Mouse (Mus musculus) heart, embryonic 14.5 days (tissue): ENCODE results near the gene Eif5. TPM values are rescaled to one million over a fixed set of nuclear protein-coding genes. Genes with fewer than 3 reads are reported as not detected.

ENCODE experiments used
- ATAC-seq: fragments of 200-750 bp; cut with Nextera tagmentation; 2 replicates; pipeline ENCODE4 v1.8.0; 2017; ENCODE audit warnings: low read depth, moderate TSS enrichment; ENCODE audit not compliant: insufficient number of reproducible peaks, insufficient read depth, low FRiP score
- H3K27ac ChIP-seq, 2 experiments: fragments of 200-500 bp in 1 of 2; fragments of 300-500 bp in 1 of 2; sonication (generic) in 1 of 2; replicated peaks in 1 of 2; 2 replicates each; pipeline ENCODE4 v1.5.1; 2012 to 2014; ENCODE audit warnings: low read depth in 2 of 2, low read length in 2 of 2, control low read depth in 1 of 2, mild to moderate bottlenecking in 1 of 2, mixed read lengths in 1 of 2; ENCODE audit not compliant: control insufficient read depth in 1 of 2, insufficient read depth in 1 of 2
- H3K27me3 ChIP-seq: fragments of 300-500 bp; sonication (generic); 2 replicates; pipeline ENCODE4 v1.6.1; 2014; ENCODE audit warnings: mild to moderate bottlenecking, low read length, control low read depth; ENCODE audit not compliant: control insufficient read depth, insufficient read depth
- H3K36me3 ChIP-seq: fragments of 300-500 bp; sonication (generic); 2 replicates; pipeline ENCODE4 v1.6.1; 2014; ENCODE audit warnings: mild to moderate bottlenecking, control low read depth, low read length, mixed read lengths; ENCODE audit not compliant: control insufficient read depth, insufficient read depth
- H3K4me1 ChIP-seq, 2 experiments: fragments of 200-500 bp in 1 of 2; fragments of 300-500 bp in 1 of 2; sonication (generic) in 1 of 2; 2 replicates each; pipeline ENCODE4 v1.6.1; 2012 to 2014; ENCODE audit warnings: low read length in 2 of 2, control low read depth in 1 of 2, mixed read lengths in 1 of 2; ENCODE audit not compliant: control insufficient read depth in 2 of 2, insufficient read depth in 2 of 2
- H3K4me2 ChIP-seq: fragments of 300-500 bp; sonication (generic); 2 replicates; pipeline ENCODE4 v1.6.1; 2014; ENCODE audit warnings: mild to moderate bottlenecking, low read length
- H3K4me3 ChIP-seq, 2 experiments: fragments of 200-500 bp in 1 of 2; fragments of 300-500 bp in 1 of 2; sonication (generic) in 1 of 2; 2 replicates each; pipeline ENCODE4 v1.5.1; 2012 to 2014; ENCODE audit warnings: low read length in 2 of 2, mild to moderate bottlenecking in 2 of 2, control low read depth in 1 of 2, low read depth in 1 of 2, moderate library complexity in 1 of 2; ENCODE audit not compliant: control insufficient read depth in 1 of 2, insufficient read depth in 1 of 2
- H3K9ac ChIP-seq: fragments of 300-500 bp; sonication (generic); 2 replicates; pipeline ENCODE4 v1.6.1; 2014; ENCODE audit warnings: mild to moderate bottlenecking, low read length
- H3K9me3 ChIP-seq: fragments of 300-500 bp; sonication (generic); 2 replicates; pipeline ENCODE4 v1.6.1; 2016; ENCODE audit warnings: low read length, control low read depth; ENCODE audit not compliant: control insufficient read depth
- WGBS: fragments of 180-500 bp; shearing (Covaris S2); extraction: QIAGEN DNeasy Blood & Tissue Kit; methylation state at CpG from one replicate; pipeline ENCODE4 v1.1.7; 2014; 5-methylcytosine and 5-hydroxymethylcytosine counted together
- polyA plus RNA-seq: library from polyadenylated mRNA; unstranded; fragments of >200 nt; fragmentation: Nextera tagmentation; extraction: Ambion mirVana; gene quantifications from 2 replicates; pipeline ENCODE4 v1.2.1, GENCODE M21; 2014

Gene Eif5
- polyA plus RNA-seq, 1 experiment from 2014 or later: 364 TPM

DNA sequence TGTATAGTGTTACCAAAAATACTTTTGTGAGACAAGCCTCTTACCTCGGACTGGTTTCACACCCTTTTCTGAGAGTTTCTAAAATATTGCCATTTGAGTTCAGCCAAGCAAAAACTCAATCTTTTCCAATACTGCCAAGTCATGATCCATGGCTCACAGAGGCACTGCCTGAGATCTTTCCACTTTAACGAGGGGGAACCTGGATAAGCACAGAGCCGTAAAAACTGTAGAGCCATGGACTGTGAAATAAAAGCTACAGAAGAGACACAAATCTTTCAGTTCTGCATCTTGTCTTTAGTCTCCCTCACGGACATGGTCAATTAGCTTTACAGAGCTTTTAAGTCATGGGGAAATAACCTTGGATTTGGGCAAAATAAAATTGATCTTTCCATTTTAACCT is 1.1 kb upstream of the Eif5 start:
- Histone ChIP-seq H3K9me3 (no peaks in the 10 kb centered on the region), H3K9ac (peak overlapping the region; percentile 99), H3K4me2 (peak overlapping the region; percentile 83), H3K36me3 (peaks cover 28% of the 10 kb centered on the region), H3K27ac (no peak overlapping the region), H3K4me1 (peaks cover 5 to 38% of the 10 kb centered on the region in 2 experiments; a peak in 3 of 4 replicates), H3K27me3 (no peaks in the 10 kb centered on the region), H3K4me3 (peak overlapping the region in 1 of 2 experiments; percentile 90; a peak in 3 of 4 replicates)
- 40% methylated on average over 4 of the region's 4 CpGs for WGBS
- no peak for ATAC-seq

DNA sequence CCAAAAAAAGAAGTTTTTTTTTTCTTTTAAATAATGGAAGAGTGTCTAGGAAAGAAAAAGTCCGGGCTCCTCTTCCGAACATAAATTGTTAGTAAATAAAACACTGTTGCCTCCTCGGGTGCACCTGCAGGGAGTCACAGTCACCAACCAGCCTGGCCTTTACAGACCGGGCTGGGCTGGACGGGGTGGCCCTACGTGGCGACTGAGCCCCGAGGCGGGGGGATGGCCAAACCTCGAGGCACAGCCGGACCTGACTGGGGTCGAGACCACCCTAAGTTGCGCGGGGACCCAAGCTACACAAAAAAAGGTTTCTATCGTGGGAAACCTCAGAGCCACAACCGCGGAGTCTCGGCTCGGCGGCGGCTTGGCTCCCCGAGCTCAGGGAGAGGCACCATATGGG is 475 bp upstream of the Eif5 start:
- peak overlapping the region; percentile 83 for H3K4me2 ChIP-seq
- ATAC-seq: no peak

DNA sequence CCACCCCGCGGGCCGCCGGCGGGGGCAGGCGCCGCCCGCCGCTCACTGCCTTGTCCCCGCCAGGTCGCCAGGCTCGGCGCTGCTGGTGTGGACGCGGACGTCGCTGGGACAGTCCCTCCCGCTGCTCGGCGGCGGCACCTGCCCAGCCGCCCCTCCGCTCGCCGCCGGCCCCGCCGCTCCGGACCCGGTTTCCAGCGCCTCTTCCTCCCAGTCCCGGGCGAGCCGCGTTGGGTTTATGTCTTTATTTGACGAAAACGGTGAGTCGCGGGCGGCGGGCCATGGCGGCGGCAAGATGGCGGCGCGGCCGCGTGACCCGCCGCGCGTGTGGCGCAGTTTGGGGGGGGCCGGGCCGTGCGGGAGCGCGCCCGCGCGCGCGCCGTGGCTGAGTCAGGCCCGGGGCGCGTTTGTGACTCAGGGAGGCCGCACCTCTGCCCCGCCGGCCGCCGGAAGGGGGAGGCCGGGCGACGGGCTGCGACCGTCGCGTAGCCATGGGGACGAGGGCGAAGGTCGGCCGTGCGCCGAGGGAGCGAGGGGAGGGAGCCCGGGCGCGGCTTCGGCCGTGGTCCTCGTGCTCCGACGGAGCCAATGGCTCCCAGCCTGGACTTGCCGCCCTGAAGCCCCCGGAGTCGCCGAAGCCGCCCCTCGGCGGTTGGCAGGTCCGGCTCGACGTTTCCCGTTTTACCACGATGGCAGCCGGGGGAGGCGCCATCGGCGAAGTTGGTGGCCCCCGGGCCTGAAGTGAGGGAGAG is 650 bp downstream of the Eif5 start:
- Histone ChIP-seq H3K9ac (peak overlapping the region; percentile 99), H3K27me3 (no peaks in the 10 kb centered on the region), H3K9me3 (no peaks in the 10 kb centered on the region), H3K4me2 (peak overlapping the region; percentile 74), H3K36me3 (peaks cover 45% of the 10 kb centered on the region), H3K4me1 (peaks cover 5 to 38% of the 10 kb centered on the region in 2 experiments; a peak in 3 of 4 replicates), H3K4me3 (peak overlapping the region; percentile 90 to 97), H3K27ac (peak overlapping the region; percentile 96 to 99)
- WGBS: under 1% methylated on average over 97 of the region's 111 CpGs
- ATAC-seq: peak; percentile 78

More for the DNA sequence above, 475 bp upstream of the Eif5 start:
- peak overlapping the region; percentile 99 for H3K9ac ChIP-seq
- peak overlapping the region; percentile 75 to 90 for H3K4me3 ChIP-seq
- H3K36me3 ChIP-seq: peaks cover 33% of the 10 kb centered on the region
- under 1% methylated on average over 22 of the region's 22 CpGs for WGBS
- no peaks in the 10 kb centered on the region for H3K27me3 ChIP-seq
- H3K4me1 ChIP-seq: peaks cover 5 to 38% of the 10 kb centered on the region in 2 experiments; a peak in 3 of 4 replicates
- no peaks in the 10 kb centered on the region for H3K9me3 ChIP-seq
- H3K27ac ChIP-seq: peak overlapping the region; percentile 79 to 91

DNA sequence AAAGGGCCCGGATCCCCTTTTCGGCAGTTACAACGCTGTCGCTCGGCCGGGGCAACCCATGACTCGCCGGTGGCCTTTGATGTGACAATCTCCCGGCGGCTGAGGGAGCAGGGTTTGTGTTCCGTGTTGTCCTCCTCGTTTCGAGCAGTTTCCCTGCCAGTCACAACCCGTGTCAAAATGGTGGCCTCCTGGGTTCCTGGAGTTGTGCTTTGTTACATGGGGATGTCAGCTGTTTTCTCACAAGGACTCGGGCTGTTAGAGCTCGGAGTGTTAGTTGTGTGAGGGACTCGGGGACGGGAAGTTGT is 1.2 kb downstream of the Eif5 start:
- peak overlapping the region; percentile 96 to 99 for H3K27ac ChIP-seq
- peak overlapping the region; percentile 74 for H3K4me2 ChIP-seq
- peak overlapping the region; percentile 99 for H3K9ac ChIP-seq
- no peak for ATAC-seq
- peaks cover 5 to 38% of the 10 kb centered on the region in 2 experiments; a peak in 3 of 4 replicates for H3K4me1 ChIP-seq
- no peaks in the 10 kb centered on the region for H3K27me3 ChIP-seq
- peak overlapping the region; percentile 90 to 97 for H3K4me3 ChIP-seq
- H3K9me3 ChIP-seq: no peaks in the 10 kb centered on the region
- peaks cover 50% of the 10 kb centered on the region for H3K36me3 ChIP-seq
- WGBS: 0% methylated on average over 18 of the region's 18 CpGs

DNA sequence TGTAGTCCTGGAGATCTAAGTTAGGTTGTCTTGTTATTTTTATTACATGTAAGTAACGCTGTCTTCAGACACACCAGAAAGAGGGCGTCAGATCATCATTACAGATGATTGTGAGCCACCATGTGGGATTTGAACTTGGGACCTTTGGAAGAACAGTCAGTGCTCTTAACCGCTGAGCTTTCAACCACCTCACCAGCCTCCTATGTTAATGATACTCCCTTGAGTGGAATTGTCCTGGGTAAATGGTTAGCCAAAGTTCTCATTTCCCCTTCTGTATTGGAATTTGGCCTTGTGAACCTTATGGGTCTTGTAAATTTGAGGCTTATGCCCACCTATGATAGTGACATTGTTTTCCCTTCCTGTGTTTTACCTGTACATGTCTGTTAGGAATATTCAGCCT is 9.3 kb downstream of the Eif5 start:
- H3K9ac ChIP-seq: no peak overlapping the region
- ATAC-seq: no peak
- no peak overlapping the region for H3K4me2 ChIP-seq
- peaks cover 57% of the 10 kb centered on the region for H3K36me3 ChIP-seq
- no peaks in the 10 kb centered on the region for H3K9me3 ChIP-seq
- H3K4me1 ChIP-seq: no peaks in the 10 kb centered on the region
- H3K27me3 ChIP-seq: no peaks in the 10 kb centered on the region
- H3K27ac ChIP-seq: no peak overlapping the region
- WGBS: 97% methylated on average over 3 of the region's 3 CpGs
- no peak overlapping the region for H3K4me3 ChIP-seq

DNA sequence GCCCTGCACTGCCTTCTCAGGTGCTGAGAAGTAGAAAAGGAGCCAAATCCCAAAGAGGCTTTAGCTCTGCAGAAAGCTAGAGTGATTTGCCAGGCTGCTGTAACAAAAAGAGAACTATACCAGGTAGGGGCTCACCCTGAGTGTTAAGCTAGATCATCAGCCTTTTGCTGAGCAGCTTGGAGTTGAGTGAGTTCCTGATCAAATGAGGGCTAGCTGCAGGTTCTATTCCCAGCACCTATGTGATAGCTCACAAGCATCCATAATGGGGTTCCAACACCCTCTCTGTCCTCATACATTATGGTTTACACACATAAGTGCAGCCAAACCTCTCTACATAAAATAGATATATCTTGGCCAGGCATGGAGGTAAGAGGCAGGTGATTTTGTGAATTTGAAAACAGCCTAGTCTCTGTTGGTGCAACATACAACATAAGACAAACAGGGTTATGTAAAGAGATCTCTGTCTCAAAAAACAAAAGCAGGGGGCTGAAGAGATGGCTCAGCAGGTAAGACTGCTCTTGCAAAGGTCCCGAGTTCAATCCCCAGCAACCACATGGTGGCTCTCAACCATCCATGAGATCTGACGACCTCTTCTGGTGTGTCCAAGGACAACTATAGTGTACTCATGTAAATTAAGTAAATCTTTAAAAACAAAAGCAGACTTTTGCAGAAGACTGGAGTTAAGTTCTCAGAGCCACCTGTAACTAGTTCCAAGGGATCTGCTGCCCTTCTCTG is 10.9 kb downstream of the Eif5 start:
- WGBS: 64% methylated on average over 2 of the region's 2 CpGs
- Histone ChIP-seq H3K9ac (no peak overlapping the region), H3K4me3 (no peak overlapping the region), H3K27ac (no peak overlapping the region), H3K9me3 (no peaks in the 10 kb centered on the region), H3K4me2 (no peak overlapping the region), H3K36me3 (peaks cover 41% of the 10 kb centered on the region), H3K27me3 (no peaks in the 10 kb centered on the region), H3K4me1 (no peaks in the 10 kb centered on the region)
- ATAC-seq: no peak

DNA sequence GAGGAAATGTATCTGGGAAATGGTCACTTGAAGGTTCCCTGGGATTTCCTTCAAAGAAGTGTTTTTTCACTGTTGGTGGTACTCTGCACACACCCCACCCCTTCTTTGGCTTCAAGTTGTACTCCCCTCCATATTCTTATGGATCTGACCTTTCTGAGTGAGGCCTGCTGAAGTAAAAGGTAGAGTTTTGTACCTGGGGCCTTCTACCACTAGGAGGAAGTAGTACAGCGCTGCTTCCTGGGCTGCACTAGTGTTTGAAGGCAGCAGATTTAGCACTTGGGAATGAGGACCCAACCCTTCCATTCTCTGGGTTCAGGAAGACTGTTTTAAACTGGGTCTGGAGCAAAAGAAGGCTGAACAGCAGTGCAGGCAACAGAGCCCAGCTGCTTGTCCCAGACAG is 12.9 kb downstream of the Eif5 start:
- H3K9me3 ChIP-seq: no peaks in the 10 kb centered on the region
- no peak overlapping the region for H3K4me2 ChIP-seq
- H3K27ac ChIP-seq: no peak overlapping the region
- ATAC-seq: no peak
- H3K27me3 ChIP-seq: no peaks in the 10 kb centered on the region
- H3K4me3 ChIP-seq: no peak overlapping the region
- H3K9ac ChIP-seq: no peak overlapping the region
- H3K4me1 ChIP-seq: no peaks in the 10 kb centered on the region
- peaks cover 24% of the 10 kb centered on the region for H3K36me3 ChIP-seq
- WGBS: 51% methylated on average over 1 of the region's 1 CpGs
